Mouse (Mus musculus): ENCODE data around the gene Rrm1.

- no peak for TF ChIP-seq EP300 (IDR thresholded peaks at IDR 0.05; ENCODE audit: low read depth)
- TF ChIP-seq CTCF (IDR thresholded peaks at IDR 0.05; ENCODE audit: low read depth) = peak; percentile 92
Measured at GRCm38 (mm10) chr7:102417398-102417797, 24.1 kb upstream of the Rrm1 start.
